Mouse (Mus musculus): ENCODE results near the gene Oprd1. TPM values are rescaled to one million over a fixed set of nuclear protein-coding genes. Genes with fewer than 3 reads are reported as not detected.

Oprd1 gene
- polyA plus RNA-seq, 1 experiment from 2014 or later: 0.22 TPM

DNA sequence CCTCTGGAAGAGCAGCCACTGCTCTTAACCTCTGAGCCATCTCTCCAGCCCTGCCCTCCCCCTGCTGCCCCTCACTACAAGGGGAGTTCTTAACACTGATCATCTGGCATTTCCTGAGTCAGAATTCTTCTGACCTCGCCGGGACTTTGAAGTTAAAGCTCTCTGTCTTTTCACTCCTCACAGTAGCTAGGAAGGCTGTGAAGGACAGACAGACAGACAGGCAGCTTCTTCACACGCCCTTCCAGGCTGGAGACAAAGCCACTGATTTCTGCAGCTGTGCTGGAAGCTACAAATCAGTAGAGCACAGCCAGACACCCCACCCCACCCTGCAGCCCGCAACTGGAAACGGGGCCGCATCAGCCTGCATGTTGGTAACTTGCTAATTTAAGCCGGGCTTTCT, 7.3 kb downstream of the Oprd1 start:
- no peak for DNase-seq (ENCODE audit: low spot score)

DNA sequence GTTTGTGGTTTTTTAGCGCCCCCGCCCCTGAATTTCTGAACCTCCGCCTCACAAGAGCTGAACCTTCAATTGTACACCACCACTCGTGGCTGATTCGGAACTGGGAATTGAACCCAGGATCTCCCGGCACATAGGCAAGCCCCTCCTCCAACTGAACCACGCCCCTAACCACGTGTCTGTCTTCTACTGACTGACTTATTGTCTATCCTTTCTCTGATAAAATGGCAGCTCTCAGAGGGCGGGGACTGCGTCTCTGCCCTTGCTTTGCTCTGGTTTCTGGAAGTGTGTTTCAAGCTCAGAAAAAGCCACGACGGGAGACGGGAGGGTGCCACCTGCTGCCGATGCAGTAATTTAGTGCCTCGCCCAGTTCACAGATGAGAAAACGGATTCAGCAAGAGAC, 10.4 kb downstream of the Oprd1 start:
- no peak for DNase-seq (ENCODE audit: low spot score)

DNA sequence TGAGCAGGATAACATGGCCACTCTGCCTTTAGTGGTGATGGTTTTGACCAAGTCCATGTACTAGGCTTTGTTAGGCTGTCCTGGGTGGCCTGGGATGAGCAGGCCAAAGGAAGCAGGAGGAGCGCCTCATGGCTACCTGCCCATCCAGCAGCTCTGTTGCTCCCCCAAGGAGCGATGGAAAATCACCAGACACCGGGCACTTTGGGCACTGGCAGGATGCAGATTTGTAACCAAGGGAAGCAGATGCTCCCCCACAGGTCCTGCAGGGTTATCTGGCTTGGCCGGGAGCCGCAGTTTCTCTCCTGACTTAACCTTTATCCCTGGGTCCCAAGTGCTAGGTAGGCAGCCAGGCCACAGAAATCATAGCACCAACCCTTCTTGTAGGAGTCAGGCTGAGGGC, 10.9 kb downstream of the Oprd1 start:
- no peak for DNase-seq (ENCODE audit: low spot score)

DNA sequence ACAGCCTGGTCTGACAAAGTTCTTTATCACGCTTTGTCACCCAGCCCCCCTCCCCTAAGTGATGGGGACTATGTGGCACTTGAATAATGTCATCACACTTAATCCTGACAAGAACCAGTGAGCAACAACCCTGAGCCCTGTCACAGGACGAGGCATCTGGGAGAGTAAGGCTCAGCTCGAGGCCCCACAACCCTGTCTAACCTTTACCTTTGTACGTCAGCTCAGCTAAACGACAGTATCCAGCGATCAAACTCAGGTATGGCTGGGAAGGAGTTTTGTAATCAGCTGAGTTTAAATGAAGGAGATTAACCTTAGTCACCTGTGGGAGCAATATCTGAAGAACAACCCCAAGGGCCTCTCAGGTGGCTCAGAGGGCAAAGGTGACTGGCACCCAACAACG, 12.0 kb downstream of the Oprd1 start:
- DNase-seq (ENCODE audit: low spot score): no peak

DNA sequence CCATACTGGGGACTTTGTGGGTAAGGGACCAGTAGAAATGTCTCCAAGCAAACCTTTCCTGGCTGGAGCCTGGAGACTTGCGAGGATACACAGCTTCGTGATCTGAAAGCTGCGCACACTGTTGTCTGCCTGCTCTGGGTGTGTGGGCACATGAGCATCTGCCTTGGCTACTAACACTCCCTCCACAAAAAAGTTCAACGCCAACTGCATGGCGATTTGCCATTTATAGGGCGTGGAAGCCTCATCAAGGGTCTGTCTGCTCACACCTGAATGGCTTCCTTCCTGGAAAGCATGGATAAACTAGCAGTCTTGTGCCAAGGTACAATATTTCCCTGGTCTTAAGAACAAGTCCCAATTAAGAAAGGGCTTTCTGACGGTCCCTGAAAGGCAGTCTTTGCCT, 12.5 kb downstream of the Oprd1 start:
- DNase-seq (ENCODE audit: low spot score): no peak

DNA sequence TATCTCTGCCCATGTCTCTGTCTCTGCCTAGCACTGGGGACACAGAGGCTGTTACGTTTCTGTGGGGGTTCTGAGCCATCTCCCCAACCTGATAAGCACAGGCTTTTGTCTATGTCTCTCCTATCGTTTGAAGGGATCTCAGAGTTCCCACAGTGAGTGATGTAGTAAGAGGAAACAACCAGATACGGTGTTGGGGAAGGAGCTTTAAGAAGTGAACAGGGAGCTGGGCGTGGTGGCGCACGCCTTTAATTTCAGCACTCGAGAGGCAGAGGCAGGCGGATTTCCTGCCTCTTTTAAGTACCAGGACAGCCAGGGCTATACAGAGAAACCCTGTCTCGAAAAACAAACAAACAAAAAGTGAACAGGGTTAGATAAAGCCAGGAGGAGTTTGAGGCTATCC, 13.2 kb downstream of the Oprd1 start:
- no peak for DNase-seq (ENCODE audit: low spot score)

DNA sequence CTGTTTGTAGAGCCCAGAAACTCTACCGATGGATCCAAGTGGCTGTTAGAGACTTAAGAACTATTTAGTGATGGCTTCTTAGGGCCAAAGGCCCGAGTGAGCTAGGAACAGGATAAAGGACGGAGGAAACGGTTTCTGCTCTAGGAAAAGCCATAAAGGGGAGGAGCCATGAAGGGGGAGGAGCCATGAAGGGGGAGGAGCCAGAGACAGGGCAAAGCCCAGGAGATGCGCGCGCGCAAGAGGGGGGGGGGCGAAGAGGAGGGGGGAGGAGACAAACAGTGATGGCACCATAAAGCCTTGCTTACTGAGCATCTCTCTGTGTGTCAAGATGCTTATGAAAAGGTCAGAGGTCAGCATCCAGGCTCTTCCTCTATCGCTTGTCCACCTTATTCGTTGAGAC, 13.6 kb downstream of the Oprd1 start:
- DNase-seq (ENCODE audit: low spot score): no peak

DNA sequence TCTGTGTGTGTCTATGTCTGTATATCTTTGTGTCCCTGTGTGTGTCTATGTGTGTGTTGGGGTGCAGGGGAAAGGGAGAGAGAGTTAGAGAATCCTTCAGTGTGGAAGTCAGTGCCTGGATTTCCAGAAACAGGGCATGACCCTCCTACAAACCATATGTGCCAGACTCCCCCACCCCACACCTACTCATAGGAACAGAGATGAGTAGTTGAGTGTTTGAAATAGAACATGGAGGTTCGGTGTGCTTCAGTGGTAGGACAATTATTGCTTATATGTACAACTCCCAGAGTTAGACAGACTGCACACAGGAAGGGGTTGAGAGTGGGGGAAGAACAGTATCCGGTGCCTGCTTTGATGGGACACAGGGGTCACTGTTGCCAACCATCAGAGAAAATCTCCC, 14.2 kb downstream of the Oprd1 start:
- no peak for DNase-seq (ENCODE audit: low spot score)

DNA sequence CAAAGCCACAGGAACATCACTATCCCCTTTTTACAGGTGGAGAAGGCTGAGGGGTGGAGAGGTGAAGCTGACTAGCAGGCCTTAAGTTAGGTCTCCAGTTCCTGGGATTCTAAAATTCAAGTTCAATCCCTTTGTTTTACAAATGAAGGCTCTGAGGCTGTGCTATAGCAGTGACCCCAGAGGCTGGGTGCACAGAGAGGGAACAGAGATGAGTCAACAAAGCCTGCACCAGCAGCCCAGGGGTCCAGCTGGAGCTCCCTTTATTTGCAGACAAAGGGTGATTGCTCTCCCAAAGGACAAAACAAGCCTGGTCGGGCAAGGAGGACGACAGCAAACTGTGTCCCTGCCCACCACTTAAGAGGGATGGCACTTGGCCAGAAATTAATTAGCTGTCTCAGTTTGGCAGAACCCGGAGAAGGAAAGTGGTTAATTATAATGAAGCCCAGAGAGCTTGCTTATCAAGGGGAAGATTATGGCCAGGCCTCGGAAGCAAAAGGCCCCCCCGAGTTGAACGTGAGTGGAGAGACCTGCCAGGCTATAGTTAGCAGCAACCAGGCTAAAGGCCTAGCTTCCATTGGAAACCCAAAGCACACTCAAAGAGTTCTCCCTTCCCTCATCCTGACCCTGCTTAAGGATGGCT, 15.2 kb downstream of the Oprd1 start:
- DNase-seq (ENCODE audit: low spot score): no peak

DNA sequence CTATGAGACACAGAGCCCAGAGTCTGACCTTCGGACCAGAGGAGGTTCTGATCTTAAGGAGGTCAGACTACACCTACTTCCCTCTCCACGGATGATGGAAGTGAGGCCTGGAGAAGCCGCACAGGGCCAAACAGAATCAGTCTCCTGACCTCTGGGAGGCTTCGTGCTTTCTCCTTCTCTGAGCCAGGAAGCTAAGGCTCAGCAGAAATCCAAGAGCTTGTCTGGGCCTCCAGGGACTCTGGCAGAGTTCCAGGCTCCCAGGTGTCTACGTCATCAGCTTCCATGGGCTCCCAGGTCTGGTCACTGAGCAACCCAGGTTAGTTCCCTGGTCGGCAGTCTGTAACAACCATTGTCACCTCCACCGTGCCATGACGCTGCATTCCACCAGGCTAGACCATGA, 17.2 kb downstream of the Oprd1 start:
- no peak for DNase-seq (ENCODE audit: low spot score)

DNA sequence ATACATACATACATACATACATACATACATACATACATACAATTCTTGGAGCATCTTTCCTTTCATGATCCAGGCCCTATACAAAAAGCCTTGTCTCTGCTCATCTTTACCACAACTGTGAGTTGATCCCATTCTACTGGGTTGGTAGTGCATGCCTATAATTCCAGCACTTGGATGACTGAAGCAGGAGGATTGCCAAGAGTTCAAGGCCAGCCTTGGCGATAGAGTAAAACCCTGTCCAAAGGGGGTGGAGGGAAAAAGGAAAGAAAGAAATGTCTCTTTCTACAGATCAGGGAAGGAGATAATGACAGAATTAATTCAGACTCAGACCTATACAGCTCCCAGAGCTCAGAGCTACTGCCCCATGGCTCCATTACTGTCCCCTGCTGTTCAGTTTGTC, 21.1 kb downstream of the Oprd1 start:
- DNase-seq (ENCODE audit: low spot score): no peak

DNA sequence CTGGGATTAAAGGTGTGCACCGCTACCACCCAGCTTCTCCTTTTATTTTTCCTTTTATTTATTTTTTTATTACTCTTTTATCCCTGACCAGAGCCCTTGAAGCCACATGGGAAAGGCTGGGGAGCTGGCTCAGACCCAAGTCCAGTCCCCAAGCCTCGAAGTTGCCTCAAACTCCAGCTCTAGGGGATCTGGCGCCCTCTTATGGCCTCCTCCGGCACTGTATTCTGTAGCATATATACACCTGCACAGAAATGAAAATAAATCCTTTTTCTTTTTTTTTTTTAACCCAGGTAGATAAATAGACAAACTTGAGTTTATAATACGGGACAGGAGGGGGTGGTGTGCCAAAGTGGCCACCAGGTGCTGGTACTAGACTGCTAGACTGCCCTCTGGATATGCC, 22.6 kb downstream of the Oprd1 start:
- no peak for DNase-seq (ENCODE audit: low spot score)

DNA sequence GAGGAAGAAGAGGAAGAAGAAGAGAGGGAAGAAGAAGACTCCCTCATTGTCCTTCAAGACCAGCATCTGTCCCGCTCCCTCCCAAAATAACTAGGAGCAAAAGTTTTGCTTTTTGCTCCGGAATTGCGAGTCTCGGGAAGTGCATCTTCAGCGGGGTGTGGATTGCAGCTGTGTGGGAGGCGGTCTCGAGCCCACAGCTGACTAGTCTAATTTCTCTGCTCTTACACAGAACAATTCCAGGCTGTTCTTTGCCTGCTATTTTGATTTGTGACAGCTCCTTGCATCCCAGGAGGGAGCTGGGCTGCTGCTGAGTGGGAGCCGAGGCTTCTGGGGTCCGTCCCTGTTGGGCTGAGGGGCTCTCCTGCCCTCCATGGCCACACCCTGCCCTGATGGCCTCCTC, 24.7 kb downstream of the Oprd1 start:
- no peak for DNase-seq (ENCODE audit: low spot score)

DNA sequence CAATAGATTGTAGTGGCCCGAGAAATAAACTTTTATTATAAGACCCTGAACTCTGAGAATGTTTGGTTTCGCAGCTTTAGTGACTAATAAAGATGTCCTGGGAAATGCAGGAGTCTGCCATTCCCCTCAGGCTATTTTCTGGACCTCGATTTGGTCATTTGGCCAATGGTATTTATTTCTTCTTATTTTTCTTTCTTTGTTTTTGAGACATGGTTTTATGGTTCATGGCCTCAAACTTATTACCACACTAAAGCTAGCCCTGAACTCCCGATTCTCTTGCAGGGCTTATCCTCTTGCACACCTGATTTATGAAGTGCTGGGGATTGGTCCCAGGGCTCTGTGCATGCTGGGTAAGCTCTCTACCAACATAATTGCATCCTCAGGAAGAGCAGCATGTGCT, 28.0 kb downstream of the Oprd1 start:
- no peak for DNase-seq (ENCODE audit: low spot score)

DNA sequence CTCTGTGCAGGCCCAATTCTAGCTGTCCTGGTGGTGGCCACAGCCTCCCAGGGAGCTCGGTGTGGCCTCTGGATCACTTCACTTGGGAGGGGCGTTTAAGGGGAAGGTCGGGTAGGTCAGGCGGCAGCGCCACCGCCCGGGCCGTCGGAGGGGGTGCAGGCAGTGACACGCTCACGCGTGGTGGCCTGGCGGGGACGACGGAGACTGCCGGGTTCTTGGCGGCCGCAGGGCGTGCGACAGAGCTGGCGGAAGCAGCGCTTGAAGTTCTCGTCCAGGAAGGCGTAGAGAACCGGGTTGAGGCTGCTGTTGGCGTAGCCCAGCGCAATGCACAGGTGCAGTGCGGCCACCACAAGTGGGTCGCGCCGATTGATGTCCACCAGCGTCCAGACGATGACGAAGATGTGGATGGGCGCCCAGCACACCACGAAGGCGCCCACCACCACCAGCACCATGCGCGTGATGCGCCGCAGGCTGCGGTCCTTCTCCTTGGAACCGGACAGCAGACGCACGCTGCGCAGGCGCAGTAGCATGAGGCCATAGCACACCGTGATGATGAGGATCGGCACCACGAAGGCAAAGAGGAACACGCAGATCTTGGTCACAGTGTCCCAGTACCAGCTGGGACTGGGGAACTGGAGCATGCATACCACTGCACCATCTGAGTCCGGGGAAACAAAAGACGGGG, 30.7 kb downstream of the Oprd1 start:
- DNase-seq (ENCODE audit: low spot score): no peak

DNA sequence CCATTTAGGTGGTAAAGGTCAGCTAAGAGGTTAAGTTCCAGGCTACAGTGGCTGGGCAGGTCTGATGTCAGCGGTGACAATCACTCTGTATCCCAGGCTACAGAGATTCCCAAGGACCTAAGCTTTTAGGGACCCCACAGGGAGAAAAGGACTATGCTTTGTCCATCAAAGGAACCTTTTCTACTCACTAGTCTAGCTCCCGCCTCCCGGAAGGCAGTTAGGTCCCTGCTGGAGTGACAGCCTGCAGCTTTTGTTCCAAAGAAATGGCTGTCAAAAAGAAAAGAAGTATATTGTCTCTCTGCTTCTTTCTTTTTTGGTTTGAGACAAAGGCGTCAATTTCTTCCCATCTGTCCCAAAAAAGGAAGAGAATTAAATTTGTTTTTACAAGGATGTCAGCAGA, 33.1 kb downstream of the Oprd1 start:
- DNase-seq (ENCODE audit: low spot score): no peak

DNA sequence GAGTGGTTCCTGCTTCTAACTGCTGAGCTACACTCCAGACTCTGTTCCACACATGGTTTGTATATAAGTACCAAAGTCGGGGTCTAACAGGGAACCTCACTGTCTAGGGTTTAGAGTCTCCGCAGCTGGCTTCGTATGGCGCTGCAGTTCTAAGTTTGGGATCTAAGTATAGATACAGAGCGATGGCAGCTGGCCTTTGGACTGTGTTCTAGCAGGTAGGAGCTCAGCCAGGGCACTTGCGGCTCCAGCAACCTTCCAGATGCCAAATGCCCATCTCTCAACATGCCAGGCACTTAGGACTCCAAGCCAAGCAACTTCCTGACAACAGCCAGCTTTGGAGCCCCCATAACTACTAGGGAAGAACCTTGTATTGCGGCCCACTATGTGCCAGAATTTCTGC, 36.1 kb downstream of the Oprd1 start:
- DNase-seq (ENCODE audit: low spot score): no peak

DNA sequence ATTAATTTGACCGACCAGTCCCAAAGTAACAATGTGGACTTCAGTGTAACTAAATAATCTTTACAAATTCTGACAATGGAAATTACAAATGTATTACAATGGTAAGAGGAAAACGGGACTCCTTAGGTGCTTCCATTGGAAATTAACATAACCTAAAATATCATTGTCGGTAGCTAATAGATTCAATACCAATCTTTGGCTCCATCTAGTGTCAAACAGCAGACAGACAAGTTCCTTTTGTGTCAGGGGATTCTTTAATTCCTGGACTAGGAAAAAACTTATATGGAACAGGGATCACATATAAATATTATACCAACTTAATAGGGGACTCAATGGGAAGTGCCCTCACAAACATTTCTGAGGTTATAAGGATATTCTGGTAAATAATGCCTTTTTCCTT, 43.1 kb downstream of the Oprd1 start:
- DNase-seq (ENCODE audit: low spot score): no peak

DNA sequence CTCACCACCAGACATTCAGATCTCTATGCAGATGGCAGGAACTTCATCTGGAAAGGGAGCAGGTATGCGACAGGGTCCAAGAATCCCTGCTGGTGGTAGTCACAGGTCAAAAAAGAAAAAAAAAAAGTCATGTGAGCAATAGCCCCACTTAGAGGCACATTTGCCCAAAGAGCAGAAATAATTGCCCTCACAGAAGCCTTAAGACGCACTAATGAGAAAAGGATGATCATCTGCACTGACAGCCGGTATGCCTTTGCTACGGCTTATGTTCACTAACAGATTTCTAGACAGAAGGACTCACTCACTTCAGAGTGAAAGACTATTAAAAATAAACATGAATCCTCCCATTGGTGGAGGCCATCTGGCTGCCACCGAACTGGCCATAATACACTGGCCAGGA, 44.7 kb downstream of the Oprd1 start:
- no peak for DNase-seq (ENCODE audit: low spot score)

DNA sequence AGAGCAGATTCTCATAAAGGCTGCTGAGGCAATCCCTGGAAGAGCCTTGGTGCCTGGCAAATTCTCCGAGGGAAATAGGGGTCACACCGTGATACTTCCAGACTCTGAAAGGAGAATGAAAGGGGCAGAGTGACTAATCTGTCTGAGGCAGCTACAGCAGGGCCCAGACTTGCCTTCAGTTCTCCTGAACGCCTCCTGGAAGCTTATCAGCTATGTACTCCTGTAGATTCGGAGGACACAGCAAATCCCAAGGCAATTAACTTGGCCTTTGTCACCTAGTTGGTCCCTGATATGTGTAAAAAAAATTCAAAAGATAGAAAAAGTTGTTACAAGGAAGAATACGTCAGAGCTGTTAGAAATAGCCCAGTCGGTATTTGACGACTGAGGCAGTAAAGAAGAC, 49.2 kb downstream of the Oprd1 start:
- no peak for DNase-seq (ENCODE audit: low spot score)

DNA sequence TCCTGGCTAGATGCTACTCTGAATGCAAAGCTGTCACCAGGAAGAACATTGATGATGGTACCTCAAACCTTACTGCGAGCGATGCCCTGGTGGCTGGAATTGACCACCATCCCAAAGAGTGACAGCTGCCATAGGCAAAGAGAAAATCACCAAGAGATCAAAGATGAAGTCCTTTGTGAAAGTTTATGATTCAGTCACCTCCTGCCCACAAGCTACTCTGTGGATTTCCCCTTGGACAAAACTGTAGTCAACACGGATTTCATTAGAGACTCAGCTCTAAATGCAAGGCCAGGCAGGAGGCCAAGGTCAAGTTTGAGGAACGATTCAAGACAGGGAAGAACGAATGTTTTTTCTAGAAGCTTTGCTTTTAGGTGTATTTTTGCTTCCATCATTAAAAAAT, 50.4 kb downstream of the Oprd1 start:
- no peak for DNase-seq (ENCODE audit: low spot score)

DNA sequence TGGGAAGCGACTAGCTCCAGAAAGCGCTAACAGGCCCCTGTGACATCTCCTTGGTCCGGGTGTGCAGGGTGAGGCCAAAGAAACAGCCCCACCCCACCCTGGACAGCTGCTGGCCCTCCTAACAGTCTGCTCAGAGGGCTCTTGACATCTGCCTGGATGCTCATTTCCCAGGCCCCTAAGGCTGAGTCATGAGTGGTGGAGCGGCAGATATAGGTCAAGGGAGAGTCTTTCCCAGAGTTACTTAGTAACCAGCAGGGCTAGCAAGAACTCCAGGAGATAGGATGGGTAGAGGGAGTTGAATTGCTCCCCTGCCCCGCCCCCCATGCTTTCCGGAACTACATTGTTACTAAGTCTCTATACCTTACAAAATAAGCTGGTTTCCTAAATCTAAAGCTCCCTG, 51.1 kb downstream of the Oprd1 start:
- no peak for DNase-seq (ENCODE audit: low spot score)

DNA sequence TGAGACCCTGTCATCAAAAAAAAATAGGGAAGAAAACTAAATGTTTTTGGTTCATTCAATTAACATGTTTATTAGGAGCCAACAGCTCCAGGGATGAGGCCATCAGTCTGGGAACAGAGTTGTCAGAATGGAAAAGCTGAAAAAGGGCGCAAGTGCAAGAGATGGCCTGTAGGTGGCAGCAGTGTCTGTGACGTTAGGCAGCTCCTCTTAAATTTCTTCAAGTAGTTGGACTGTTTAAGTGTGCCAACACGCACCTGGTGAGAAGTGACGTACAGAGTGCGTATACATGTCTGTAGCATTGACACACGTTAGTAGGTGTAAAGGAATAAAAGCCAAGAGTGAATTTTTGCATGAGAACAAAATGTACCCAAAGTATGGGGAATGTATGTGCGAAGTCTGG, 55.4 kb downstream of the Oprd1 start:
- peak; percentile 77 for DNase-seq (ENCODE audit: low spot score)

DNA sequence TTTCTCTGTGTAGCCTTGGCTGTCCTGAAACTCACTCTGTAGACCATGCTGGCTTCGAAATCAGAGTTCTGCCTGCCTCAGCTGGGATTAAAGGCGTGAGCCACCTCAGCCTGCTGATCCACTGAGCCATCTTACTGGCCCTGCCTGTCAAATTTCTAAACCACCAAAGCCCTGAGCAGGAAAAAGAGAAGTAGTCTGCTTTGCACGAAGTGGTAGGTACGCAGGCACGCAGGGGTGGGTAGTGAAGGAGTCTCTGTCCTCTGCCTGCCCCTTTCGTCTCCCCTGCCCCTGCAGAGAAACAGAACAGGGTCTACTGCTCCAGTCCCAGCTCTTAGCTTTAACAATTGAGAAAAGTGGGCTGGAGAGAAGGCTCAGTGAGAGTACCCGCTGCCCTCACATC, 59.2 kb downstream of the Oprd1 start:
- no peak for DNase-seq (ENCODE audit: low spot score)
